Mouse (Mus musculus) kidney, embryonic 15.5 days (tissue): ENCODE measurements at regions not wholly inside any gene's neighbourhood (a gene's known extent, or its start where the extent isn't known, plus 50 kb on each side); places are given as distances from the start of the nearest gene placed in this dataset.

ENCODE experiments used
- ATAC-seq: fragments of 200-750 bp; cut with Nextera tagmentation; replicated peaks from 2 replicates; pipeline ENCODE4 v1.8.0; 2017; ENCODE audit warnings: moderate TSS enrichment; ENCODE audit not compliant: low FRiP score
- H3K27ac ChIP-seq: fragments of 300-500 bp; sonication (generic); 2 replicates; pipeline ENCODE4 v1.5.1; 2015; ENCODE audit warnings: mild to moderate bottlenecking, inconsistent platforms
- H3K27me3 ChIP-seq: fragments of 300-500 bp; sonication (generic); 2 replicates; pipeline ENCODE4 v1.6.1; 2015; ENCODE audit warnings: inconsistent platforms
- H3K36me3 ChIP-seq: fragments of 300-500 bp; sonication (generic); 2 replicates; pipeline ENCODE4 v1.6.1; 2015; ENCODE audit warnings: inconsistent platforms
- H3K4me1 ChIP-seq: fragments of 300-500 bp; sonication (generic); 2 replicates; pipeline ENCODE4 v1.6.1; 2015; ENCODE audit warnings: inconsistent platforms
- H3K4me2 ChIP-seq: fragments of 300-500 bp; sonication (generic); 2 replicates; pipeline ENCODE4 v1.6.1; 2015; ENCODE audit warnings: moderate library complexity, mild to moderate bottlenecking, inconsistent platforms
- H3K4me3 ChIP-seq: fragments of 300-500 bp; sonication (generic); replicated peaks from 2 replicates; pipeline ENCODE4 v1.5.1; 2015; ENCODE audit warnings: mild to moderate bottlenecking, inconsistent platforms
- H3K9ac ChIP-seq: fragments of 300-500 bp; sonication (generic); 2 replicates; pipeline ENCODE4 v1.6.1; 2015; ENCODE audit warnings: mild to moderate bottlenecking, inconsistent platforms
- H3K9me3 ChIP-seq: fragments of 300-500 bp; sonication (generic); replicated peaks from 2 replicates; pipeline ENCODE4 v1.6.1; 2016; ENCODE audit warnings: inconsistent platforms
- WGBS: fragments of 180-500 bp; shearing (Covaris S2); methylation state at CpG from one replicate; pipeline ENCODE4 v1.1.7; 2015; ENCODE audit warnings: mixed read lengths; 5-methylcytosine and 5-hydroxymethylcytosine counted together

- Histone ChIP-seq H3K4me1 (no peaks in the 10 kb centered on the region), H3K4me2 (no peak overlapping the region), H3K9ac (no peak overlapping the region), H3K27ac (no peak overlapping the region), H3K36me3 (no peaks in the 10 kb centered on the region), H3K9me3 (no peaks in the 10 kb centered on the region), H3K4me3 (no peak overlapping the region), H3K27me3 (peaks cover 23% of the 10 kb centered on the region; the same call in 1 of the 2 replicates)
- WGBS, result 67% methylated on average over 3 of the region's 3 CpGs
- ATAC-seq, result no peak
Observed at GRCm38 (mm10) chr2:146630179-146630578, 118.0 kb upstream of the Ralgapa2 start.

- ATAC-seq, result no peak
- Histone ChIP-seq H3K9ac (no peak overlapping the region), H3K9me3 (no peaks in the 10 kb centered on the region), H3K4me3 (no peak overlapping the region), H3K4me2 (no peak overlapping the region), H3K27me3 (peaks cover 23% of the 10 kb centered on the region; the same call in 1 of the 2 replicates), H3K27ac (no peak overlapping the region), H3K36me3 (no peaks in the 10 kb centered on the region), H3K4me1 (no peaks in the 10 kb centered on the region)
- WGBS, result 72% methylated on average over 5 of the region's 5 CpGs
Observed at GRCm38 (mm10) chr2:146631098-146631497, 119.0 kb upstream of the Ralgapa2 start.

- Histone ChIP-seq H3K36me3 (no peaks in the 10 kb centered on the region), H3K4me1 (no peaks in the 10 kb centered on the region), H3K27ac (no peak overlapping the region), H3K4me3 (no peak overlapping the region), H3K27me3 (peaks cover 18% of the 10 kb centered on the region; the same call in 1 of the 2 replicates), H3K9ac (no peak overlapping the region), H3K9me3 (no peaks in the 10 kb centered on the region), H3K4me2 (no peak overlapping the region)
- ATAC-seq, result peak; percentile 60; the same call in 1 of the 2 replicates
- WGBS, result 50% methylated on average over 16 of the region's 16 CpGs
Observed at GRCm38 (mm10) chr2:146633329-146634070, 121.4 kb upstream of the Ralgapa2 start.

- peaks cover 4% of the 10 kb centered on the region; the same call in 1 of the 2 replicates for H3K27me3 ChIP-seq
- H3K4me1 ChIP-seq, result no peaks in the 10 kb centered on the region
- no peak overlapping the region for H3K27ac ChIP-seq
- no peaks in the 10 kb centered on the region for H3K9me3 ChIP-seq
- H3K4me2 ChIP-seq, result no peak overlapping the region
- H3K36me3 ChIP-seq, result no peaks in the 10 kb centered on the region
- WGBS, result 52% methylated on average over 5 of the region's 5 CpGs
- no peak overlapping the region for H3K4me3 ChIP-seq
- H3K9ac ChIP-seq, result no peak overlapping the region
- no peak for ATAC-seq
Observed at GRCm38 (mm10) chr2:146637573-146637972, 125.4 kb upstream of the Ralgapa2 start.

GRCm38 (mm10) chr2:146646237-146646972, 134.3 kb upstream of the Ralgapa2 start:
- Histone ChIP-seq H3K36me3 (no peaks in the 10 kb centered on the region), H3K4me2 (peak overlapping the region; percentile 41), H3K27ac (peak overlapping the region; percentile 67), H3K4me1 (0 out of 2 replicates have a peak, but pooled peaks cover 2% of the 10 kb centered on the region), H3K9ac (no peak overlapping the region), H3K4me3 (no peak overlapping the region), H3K9me3 (no peaks in the 10 kb centered on the region), H3K27me3 (no peaks in the 10 kb centered on the region)
- peak; percentile 93 for ATAC-seq
- WGBS, result 20% methylated on average over 16 of the region's 16 CpGs

GRCm38 (mm10) chr2:146646973-146647282, 134.8 kb upstream of the Ralgapa2 start:
- Histone ChIP-seq H3K27ac (peak overlapping the region; percentile 67), H3K4me1 (0 out of 2 replicates have a peak, but pooled peaks cover 2% of the 10 kb centered on the region), H3K9me3 (no peaks in the 10 kb centered on the region), H3K4me3 (no peak overlapping the region), H3K36me3 (no peaks in the 10 kb centered on the region), H3K27me3 (no peaks in the 10 kb centered on the region), H3K4me2 (peak overlapping the region; percentile 41), H3K9ac (no peak overlapping the region)
- ATAC-seq, result peak; percentile 34; the same call in 1 of the 2 replicates
- WGBS, result 53% methylated on average over 2 of the region's 2 CpGs

GRCm38 (mm10) chr2:146661346-146661745, 149.2 kb upstream of the Ralgapa2 start:
- no peak overlapping the region for H3K27ac ChIP-seq
- ATAC-seq, result peak; percentile 36; the same call in 1 of the 2 replicates

GRCm38 (mm10) chr2:146672761-146673160, 160.6 kb upstream of the Ralgapa2 start:
- Histone ChIP-seq H3K4me2 (no peak overlapping the region), H3K9me3 (no peaks in the 10 kb centered on the region), H3K27ac (no peak overlapping the region), H3K9ac (no peak overlapping the region), H3K27me3 (no peaks in the 10 kb centered on the region), H3K4me3 (no peak overlapping the region), H3K36me3 (no peaks in the 10 kb centered on the region), H3K4me1 (no peaks in the 10 kb centered on the region)
- ATAC-seq, result no peak
- WGBS, result 61% methylated on average over 2 of the region's 2 CpGs

More at GRCm38 (mm10) chr2:146661346-146661745, 149.2 kb upstream of the Ralgapa2 start:
- no peaks in the 10 kb centered on the region for H3K4me1 ChIP-seq
- no peaks in the 10 kb centered on the region for H3K36me3 ChIP-seq
- H3K4me3 ChIP-seq, result no peak overlapping the region
- H3K27me3 ChIP-seq, result no peaks in the 10 kb centered on the region
- no peaks in the 10 kb centered on the region for H3K9me3 ChIP-seq
- WGBS, result 72% methylated on average over 3 of the region's 3 CpGs
- no peak overlapping the region for H3K9ac ChIP-seq
- no peak overlapping the region for H3K4me2 ChIP-seq

- Histone ChIP-seq H3K36me3 (no peaks in the 10 kb centered on the region), H3K9me3 (no peaks in the 10 kb centered on the region), H3K4me3 (no peak overlapping the region), H3K27me3 (no peaks in the 10 kb centered on the region), H3K27ac (no peak overlapping the region), H3K4me1 (no peaks in the 10 kb centered on the region), H3K9ac (no peak overlapping the region), H3K4me2 (no peak overlapping the region)
- peak; percentile 66 for ATAC-seq
- 54% methylated on average over 3 of the region's 3 CpGs for WGBS
Observed at GRCm38 (mm10) chr2:146681979-146682378, 169.8 kb upstream of the Ralgapa2 start.

GRCm38 (mm10) chr2:146685854-146686507, 169.7 kb upstream of the Kiz start:
- no peak overlapping the region for H3K9ac ChIP-seq
- WGBS, result 72% methylated on average over 5 of the region's 5 CpGs
- no peak for ATAC-seq

GRCm38 (mm10) chr2:146688544-146688943, 167.1 kb upstream of the Kiz start:
- Histone ChIP-seq H3K36me3 (no peaks in the 10 kb centered on the region), H3K9ac (no peak overlapping the region), H3K27ac (no peak overlapping the region), H3K4me1 (no peaks in the 10 kb centered on the region), H3K27me3 (no peaks in the 10 kb centered on the region), H3K9me3 (0 out of 2 replicates have a peak, but pooled peaks cover 2% of the 10 kb centered on the region), H3K4me3 (no peak overlapping the region), H3K4me2 (no peak overlapping the region)
- no peak for ATAC-seq
- 56% methylated on average over 7 of the region's 7 CpGs for WGBS

More at GRCm38 (mm10) chr2:146685854-146686507, 169.7 kb upstream of the Kiz start:
- Histone ChIP-seq H3K27ac (no peak overlapping the region), H3K4me2 (no peak overlapping the region), H3K9me3 (no peaks in the 10 kb centered on the region), H3K4me1 (no peaks in the 10 kb centered on the region), H3K36me3 (no peaks in the 10 kb centered on the region), H3K27me3 (no peaks in the 10 kb centered on the region), H3K4me3 (no peak overlapping the region)

- WGBS, result 39% methylated on average over 2 of the region's 2 CpGs
- H3K27me3 ChIP-seq, result no peaks in the 10 kb centered on the region
- H3K4me2 ChIP-seq, result no peak overlapping the region
- no peak for ATAC-seq
- peaks cover 4% of the 10 kb centered on the region; the same call in 1 of the 2 replicates for H3K4me1 ChIP-seq
- no peak overlapping the region for H3K27ac ChIP-seq
- H3K36me3 ChIP-seq, result no peaks in the 10 kb centered on the region
- no peak overlapping the region for H3K4me3 ChIP-seq
- H3K9me3 ChIP-seq, result 0 out of 2 replicates have a peak, but pooled peaks cover 2% of the 10 kb centered on the region
- H3K9ac ChIP-seq, result no peak overlapping the region
Observed at GRCm38 (mm10) chr2:146693484-146693883, 162.2 kb upstream of the Kiz start.
